Mouse (Mus musculus): ENCODE data around the gene Nphs1. TPM values are rescaled to one million over a fixed set of nuclear protein-coding genes. Genes with fewer than 3 reads are reported as not detected.
"Not testable (repeated sequence)": the region's sequence is repeated elsewhere in the genome, so short reads cannot be mapped to it uniquely, and the experiment has no call there.

Gene Nphs1
- polyA plus RNA-seq, 1 experiment from 2014 or later: 3.7 TPM

- Histone ChIP-seq H3K9ac (no peak overlapping the region), H3K4me3 (replicated peaks) (no peak overlapping the region), H3K27me3 (replicated peaks) (peaks cover 74% of the 10 kb centered on the region), H3K36me3 (no peaks in the 10 kb centered on the region), H3K4me2 (no peak overlapping the region), H3K4me1 (no peaks in the 10 kb centered on the region), H3K9me3 (no peaks in the 10 kb centered on the region), H3K27ac (no peak overlapping the region)
- WGBS: 11% methylated on average over 6 of the region's 6 CpGs
- no peak for ATAC-seq (ENCODE audit: insufficient read depth, low FRiP score, low read depth)
These were observed 6.7 kb downstream of the Nphs1 start for GRCm38 (mm10) chr7:30464816-30465300.

DNA sequence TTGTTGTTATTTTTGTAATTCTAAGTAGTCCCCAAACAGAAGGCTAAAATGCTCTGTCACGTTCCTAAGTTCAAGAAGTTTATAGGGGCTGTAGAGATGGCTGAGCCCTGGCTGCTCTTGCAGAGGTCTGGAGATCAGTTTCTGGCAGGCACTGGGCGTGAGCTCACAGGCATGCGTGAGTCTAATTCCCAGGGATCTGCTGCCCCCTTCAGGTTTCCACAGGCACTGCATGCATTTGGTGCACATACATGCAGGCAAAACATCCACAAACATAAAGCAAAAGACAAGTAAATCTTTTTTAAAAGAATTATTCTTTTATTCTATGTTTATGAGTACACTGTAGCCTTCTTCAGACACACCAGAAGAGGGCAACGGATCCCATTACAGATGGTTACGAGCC, 14.3 kb downstream of the Nphs1 start:
- Histone ChIP-seq H3K4me1 (0 out of 2 replicates have a peak, but pooled peaks cover under 1% of the 10 kb centered on the region), H3K27ac (no peak overlapping the region), H3K36me3 (no peaks in the 10 kb centered on the region), H3K4me2 (no peak overlapping the region), H3K27me3 (replicated peaks) (peaks cover 5% of the 10 kb centered on the region), H3K9ac (no peak overlapping the region), H3K9me3 (no peaks in the 10 kb centered on the region), H3K4me3 (replicated peaks) (no peak overlapping the region)
- WGBS: 46% methylated on average over 5 of the region's 5 CpGs
- no peak for ATAC-seq (ENCODE audit: insufficient read depth, low FRiP score, low read depth)

DNA sequence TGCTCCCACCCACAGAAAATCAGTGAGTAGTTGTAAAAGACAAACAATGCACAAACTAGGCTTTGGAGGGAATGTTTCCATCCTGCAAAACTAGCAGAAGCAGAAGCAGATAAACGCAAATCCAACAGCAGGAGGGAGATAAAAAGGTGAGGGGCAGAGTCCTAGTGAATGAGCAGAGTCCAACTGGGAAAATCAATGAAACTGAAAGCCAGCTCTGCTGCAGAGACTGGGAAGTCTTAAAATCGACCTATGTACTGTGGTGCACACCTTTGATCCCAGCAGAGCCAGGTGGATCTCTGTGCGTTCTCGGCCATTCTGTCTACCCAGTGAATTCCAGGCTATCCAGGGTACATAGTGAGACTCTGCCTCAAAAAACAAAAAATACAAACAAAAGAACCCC, 16.9 kb downstream of the Nphs1 start:
- 52% methylated on average over 4 of the region's 4 CpGs for WGBS
- no peaks in the 10 kb centered on the region for H3K9me3 ChIP-seq
- no peak overlapping the region for H3K4me3 ChIP-seq (replicated peaks)
- H3K4me2 ChIP-seq: no peak overlapping the region
- H3K27ac ChIP-seq: no peak overlapping the region
- no peak for ATAC-seq (ENCODE audit: insufficient read depth, low FRiP score, low read depth)
- peaks cover 8% of the 10 kb centered on the region; the same call in 1 of the 2 replicates for H3K4me1 ChIP-seq
- H3K27me3 ChIP-seq (replicated peaks): no peaks in the 10 kb centered on the region
- no peaks in the 10 kb centered on the region for H3K36me3 ChIP-seq
- no peak overlapping the region for H3K9ac ChIP-seq

DNA sequence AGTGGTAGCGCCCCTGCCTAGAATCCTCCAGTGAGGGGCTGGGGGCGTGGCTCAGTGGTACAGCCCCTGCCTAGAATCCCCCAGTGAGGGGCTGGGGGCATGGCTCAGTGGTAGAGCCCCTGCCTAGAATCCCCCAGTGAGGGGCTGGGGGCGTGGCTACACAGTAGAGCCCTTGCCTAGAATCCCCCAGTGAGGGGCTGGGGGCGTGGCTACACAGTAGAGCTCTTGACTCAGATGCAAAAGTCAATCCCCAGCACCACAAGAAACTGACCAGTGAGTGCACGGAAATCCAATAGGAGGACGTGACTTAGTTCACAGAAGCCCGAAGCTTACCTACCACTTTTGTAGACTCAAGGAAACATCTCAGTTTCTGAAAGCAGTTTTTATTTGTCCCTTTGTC, 18.0 kb downstream of the Nphs1 start:
- not testable (repeated sequence) for H3K4me2 ChIP-seq; ATAC-seq (ENCODE audit: insufficient read depth, low FRiP score, low read depth); H3K4me3 ChIP-seq (replicated peaks); H3K27me3 ChIP-seq (replicated peaks); H3K36me3 ChIP-seq; H3K27ac ChIP-seq; H3K9me3 ChIP-seq; H3K4me1 ChIP-seq; H3K9ac ChIP-seq
- WGBS: 84% methylated on average over 7 of the region's 7 CpGs

DNA sequence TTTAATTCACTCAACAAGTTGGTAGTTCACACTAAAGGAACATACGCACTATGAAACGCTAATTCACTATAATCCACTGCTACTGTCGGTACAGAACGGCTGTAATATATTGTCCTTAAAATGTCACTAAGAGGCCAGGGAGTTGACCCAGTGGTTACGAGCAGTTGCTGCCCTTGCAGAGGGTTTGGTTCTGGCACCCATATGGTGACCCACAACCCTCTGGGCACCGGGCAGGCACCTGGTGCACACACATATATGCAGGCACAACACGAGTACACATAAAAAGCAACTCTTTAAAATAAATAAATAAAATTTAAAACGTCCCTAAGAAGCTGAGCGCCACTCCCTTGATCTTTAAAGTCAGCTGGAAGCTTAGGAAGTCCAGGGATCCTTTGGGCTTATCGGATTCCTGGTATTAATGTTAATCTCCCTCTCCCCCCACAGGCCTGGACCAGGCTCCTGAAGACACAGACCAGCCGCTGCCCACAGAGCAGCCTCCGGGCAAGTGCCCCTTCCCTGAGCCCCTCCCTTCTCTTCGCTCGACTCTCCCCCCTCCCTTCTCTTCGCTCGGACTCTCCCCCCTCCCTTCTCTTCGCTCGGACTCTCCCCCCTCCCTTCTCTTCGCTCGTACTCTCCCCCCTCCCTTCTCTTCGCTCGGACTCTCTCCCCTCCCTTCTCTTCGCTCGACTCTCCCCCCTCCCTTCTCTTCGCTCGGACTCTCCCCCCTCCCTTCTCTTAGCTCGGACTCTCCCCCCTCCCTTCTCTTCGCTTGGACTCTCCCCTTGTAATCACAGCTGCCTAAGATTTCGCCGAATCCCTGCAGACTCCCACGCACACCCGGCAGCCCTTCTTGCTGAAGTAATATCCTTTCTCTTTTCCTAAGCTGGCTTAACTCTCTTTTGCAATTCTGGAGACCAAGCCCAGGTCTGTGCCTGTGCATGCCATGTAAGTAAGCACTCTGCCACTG, 19.6 kb downstream of the Nphs1 start:
- no peaks in the 10 kb centered on the region for H3K36me3 ChIP-seq
- no peaks in the 10 kb centered on the region for H3K27me3 ChIP-seq (replicated peaks)
- no peak for ATAC-seq (ENCODE audit: insufficient read depth, low FRiP score, low read depth)
- WGBS: 7% methylated on average over 30 of the region's 32 CpGs
- no peak overlapping the region for H3K9ac ChIP-seq
- peak overlapping the region; percentile 48 for H3K4me2 ChIP-seq
- peak overlapping the region; percentile 17; the same call in 1 of the 2 replicates for H3K4me3 ChIP-seq (replicated peaks)
- H3K4me1 ChIP-seq: peaks cover 8% of the 10 kb centered on the region; the same call in 1 of the 2 replicates
- no peak overlapping the region for H3K27ac ChIP-seq
- H3K9me3 ChIP-seq: no peaks in the 10 kb centered on the region

- no peak overlapping the region for H3K27ac ChIP-seq
- H3K9ac ChIP-seq: no peak overlapping the region
- no peak overlapping the region for H3K4me2 ChIP-seq
- H3K4me1 ChIP-seq: no peaks in the 10 kb centered on the region
- no peak for ATAC-seq (ENCODE audit: insufficient read depth, low FRiP score, low read depth)
- no peak overlapping the region for H3K4me3 ChIP-seq (replicated peaks)
- 16% methylated on average over 8 of the region's 8 CpGs for WGBS
- H3K36me3 ChIP-seq: no peaks in the 10 kb centered on the region
- H3K27me3 ChIP-seq (replicated peaks): no peaks in the 10 kb centered on the region
- H3K9me3 ChIP-seq: no peaks in the 10 kb centered on the region
These were observed 26.1 kb downstream of the Nphs1 start for GRCm38 (mm10) chr7:30484250-30484649.

GRCm38 (mm10) chr7:30490251-30490956, 32.3 kb downstream of the Nphs1 start:
- Histone ChIP-seq H3K4me1 (no peaks in the 10 kb centered on the region), H3K9me3 (no peaks in the 10 kb centered on the region), H3K4me2 (no peak overlapping the region), H3K27ac (no peak overlapping the region), H3K27me3 (replicated peaks) (no peaks in the 10 kb centered on the region), H3K9ac (no peak overlapping the region), H3K36me3 (no peaks in the 10 kb centered on the region), H3K4me3 (replicated peaks) (no peak overlapping the region)
- ATAC-seq (ENCODE audit: insufficient read depth, low FRiP score, low read depth): no peak
- 28% methylated on average over 16 of the region's 16 CpGs for WGBS

GRCm38 (mm10) chr7:30490957-30491307, 32.8 kb downstream of the Nphs1 start:
- no peak for ATAC-seq (ENCODE audit: insufficient read depth, low FRiP score, low read depth)

GRCm38 (mm10) chr7:30492765-30493164, 34.6 kb downstream of the Nphs1 start:
- no peaks in the 10 kb centered on the region for H3K36me3 ChIP-seq
- no peak for ATAC-seq (ENCODE audit: insufficient read depth, low FRiP score, low read depth)
- H3K4me2 ChIP-seq: no peak overlapping the region
- no peaks in the 10 kb centered on the region for H3K27me3 ChIP-seq (replicated peaks)
- no peak overlapping the region for H3K4me3 ChIP-seq (replicated peaks)
- 18% methylated on average over 4 of the region's 4 CpGs for WGBS
- H3K27ac ChIP-seq: no peak overlapping the region
- no peaks in the 10 kb centered on the region for H3K4me1 ChIP-seq
- H3K9me3 ChIP-seq: no peaks in the 10 kb centered on the region
- H3K9ac ChIP-seq: no peak overlapping the region

More at GRCm38 (mm10) chr7:30490957-30491307, 32.8 kb downstream of the Nphs1 start:
- Histone ChIP-seq H3K4me1 (no peaks in the 10 kb centered on the region), H3K4me3 (replicated peaks) (no peak overlapping the region), H3K9ac (no peak overlapping the region), H3K27ac (no peak overlapping the region), H3K9me3 (no peaks in the 10 kb centered on the region), H3K4me2 (no peak overlapping the region), H3K27me3 (replicated peaks) (no peaks in the 10 kb centered on the region), H3K36me3 (no peaks in the 10 kb centered on the region)
- 15% methylated on average over 6 of the region's 6 CpGs for WGBS

DNA sequence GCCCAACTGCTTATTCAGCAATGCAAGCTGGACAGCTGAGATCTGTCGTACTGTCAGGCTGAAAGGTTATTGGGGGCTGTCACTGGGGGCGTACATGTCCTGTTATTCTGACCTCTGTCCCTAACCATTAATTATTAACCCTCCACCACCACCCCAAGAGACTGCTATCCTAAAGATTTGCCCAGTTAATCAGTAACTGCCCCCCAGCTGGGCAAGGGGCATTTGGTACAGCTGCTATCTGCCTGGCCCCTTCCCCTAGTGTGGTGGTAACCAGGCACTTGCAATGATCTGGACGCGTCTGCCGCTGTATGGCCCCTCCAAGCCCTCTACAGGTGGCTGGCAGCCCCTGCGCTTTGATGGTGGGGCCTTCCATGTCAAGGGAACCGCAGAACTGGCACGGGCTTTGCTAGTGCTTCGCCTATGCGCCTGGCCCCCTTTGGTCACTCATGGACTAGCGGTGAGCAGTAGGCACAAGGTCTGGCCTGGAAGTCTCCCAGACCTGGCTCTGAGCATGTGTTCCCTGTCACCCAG, 35.4 kb downstream of the Nphs1 start, which contains the start of gene Prodh2:
Prodh2 (plus strand) TSS at position 222 of the 531 bp plus-strand sequence.
- no peaks in the 10 kb centered on the region for H3K36me3 ChIP-seq
- WGBS: 40% methylated on average over 11 of the region's 11 CpGs
- H3K27me3 ChIP-seq (replicated peaks): no peaks in the 10 kb centered on the region
- H3K27ac ChIP-seq: no peak within 1 kb of the TSS
- H3K4me3 ChIP-seq (replicated peaks): no peak within 1 kb of the TSS
- peak; percentile 70; the same call in 1 of the 2 replicates for ATAC-seq (ENCODE audit: insufficient read depth, low FRiP score, low read depth)
- no peaks in the 10 kb centered on the region for H3K4me1 ChIP-seq
- no peak within 1 kb of the TSS for H3K9ac ChIP-seq
- no peaks in the 10 kb centered on the region for H3K9me3 ChIP-seq
- no peak within 1 kb of the TSS; the same call in 1 of the 2 replicates for H3K4me2 ChIP-seq

- H3K9me3 ChIP-seq; H3K4me3 ChIP-seq (replicated peaks); H3K27me3 ChIP-seq (replicated peaks); H3K9ac ChIP-seq; ATAC-seq (ENCODE audit: insufficient read depth, low FRiP score, low read depth); H3K27ac ChIP-seq; H3K36me3 ChIP-seq; H3K4me1 ChIP-seq; H3K4me2 ChIP-seq: not testable (repeated sequence)
- 47% methylated on average over 5 of the region's 5 CpGs for WGBS
These were observed 37.5 kb downstream of the Nphs1 start for GRCm38 (mm10) chr7:30495506-30496042.
